Mouse (Mus musculus) lung, adult 2 months (tissue): ENCODE measurements around the gene Fbxo9.

ENCODE experiments used
- CTCF ChIP-seq: fragments of 200-500 bp; IDR thresholded peaks from 2 replicates; pipeline ENCODE4 v1.5.1; 2011; ENCODE audit warnings: mild to moderate bottlenecking, low read length, control low read depth; ENCODE audit not compliant: insufficient read depth
- POLR2A ChIP-seq: fragments of 200-500 bp; IDR thresholded peaks from 2 replicates; pipeline ENCODE4 v1.6.1; 2011; ENCODE audit warnings: low read depth, mild to moderate bottlenecking, control low read depth, low read length, borderline replicate concordance; ENCODE audit errors: extremely low read depth

DNA sequence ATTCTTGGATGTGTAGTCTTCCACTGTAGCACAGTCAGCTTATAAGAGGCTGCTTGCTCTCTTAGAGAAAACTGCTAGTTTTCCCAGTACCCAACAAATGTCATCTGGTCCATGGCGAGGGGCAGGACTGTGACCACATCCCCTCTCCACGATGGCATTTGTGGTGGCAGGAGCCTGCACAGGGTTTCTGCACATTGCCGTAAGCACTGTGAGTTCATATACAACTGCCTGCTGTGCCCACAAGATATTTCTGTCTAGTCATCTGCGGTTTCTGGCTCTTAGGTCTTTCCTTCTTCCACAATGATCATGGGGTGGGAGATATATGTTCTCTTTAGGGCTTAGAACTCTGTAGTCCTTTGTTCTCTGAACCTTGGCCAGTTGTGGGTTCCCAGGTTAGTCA, 37.2 kb downstream of the Fbxo9 start:
- TF ChIP-seq CTCF (no peak), POLR2A (no peak)
